Mouse (Mus musculus) erythroid progenitor cell, adult 5-6 weeks (primary cell): ENCODE measurements around the gene Gna11. TPM values are rescaled to one million over a fixed set of nuclear protein-coding genes. Genes with fewer than 3 reads are reported as not detected.

ENCODE experiments used
- ATAC-seq: replicated peaks from 2 replicates; pipeline ENCODE4 v1.8.0; 2016; ENCODE audit warnings: moderate number of reproducible peaks, mild to moderate bottlenecking, moderate TSS enrichment, inconsistent platforms; ENCODE audit not compliant: poor library complexity, low FRiP score, severe bottlenecking
- total RNA-seq, 2 experiments: library from RNA; stranded (forward) in 1 of 2; stranded (reverse) in 1 of 2; fragments of 150-400 nt in 1 of 2; fragments of 186-747, 209-891 nt in 1 of 2; gene quantifications; 2 replicates each; pipeline versions ENCODE4 v1.2.3 to v1.2.4; 2015 to 2017; ENCODE audit warnings: low replicate concordance in 2 of 2

Gene Gna11
- total RNA-seq, 2 experiments from 2014 or later: 11.0 to 11.3 TPM

GRCm38 (mm10) chr10:81518546-81518945, 26.4 kb downstream of the Gna11 start:
- ATAC-seq: peak; percentile 75

- ATAC-seq: no peak
Observed at GRCm38 (mm10) chr10:81517227-81517626, 27.8 kb downstream of the Gna11 start.

GRCm38 (mm10) chr10:81513798-81514197, 31.2 kb downstream of the Gna11 start:
- no peak for ATAC-seq

- ATAC-seq: no peak
Observed at GRCm38 (mm10) chr10:81510246-81510810, 34.7 kb downstream of the Gna11 start.

- no peak for ATAC-seq
Observed at GRCm38 (mm10) chr10:81507691-81508489, 37.1 kb downstream of the Gna11 start.

GRCm38 (mm10) chr10:81507095-81507494, 37.9 kb downstream of the Gna11 start:
- no peak for ATAC-seq

- ATAC-seq: no peak
Observed at GRCm38 (mm10) chr10:81505016-81505664, 39.9 kb downstream of the Gna11 start.

- peak; percentile 76 for ATAC-seq
Observed at GRCm38 (mm10) chr10:81502658-81503057, 42.3 kb downstream of the Gna11 start.

- no peak for ATAC-seq
Observed at GRCm38 (mm10) chr10:81501863-81502262, 43.1 kb downstream of the Gna11 start.

GRCm38 (mm10) chr10:81500032-81500431, 45.0 kb downstream of the Gna11 start, which contains the start of gene S1pr4:
TSS of gene S1pr4 (minus strand) at chr10:81500132.
- no peak for ATAC-seq

- no peak for ATAC-seq
Observed at GRCm38 (mm10) chr10:81499250-81499901, 45.6 kb downstream of the Gna11 start.

GRCm38 (mm10) chr10:81498316-81499249, 46.4 kb downstream of the Gna11 start:
- no peak for ATAC-seq

GRCm38 (mm10) chr10:81497401-81498270, 47.4 kb downstream of the Gna11 start:
- ATAC-seq: no peak

- ATAC-seq: no peak
Observed at GRCm38 (mm10) chr10:81496969-81497368, 48.0 kb downstream of the Gna11 start.

GRCm38 (mm10) chr10:81496264-81496901, 48.6 kb downstream of the Gna11 start, which contains the start of gene Ncln:
TSS of gene Ncln (minus strand) at chr10:81496392.
- ATAC-seq: peak; percentile 90

- ATAC-seq: peak; percentile 5
Observed at GRCm38 (mm10) chr10:81495616-81496263, 49.2 kb downstream of the Gna11 start.

- no peak for ATAC-seq
Observed at GRCm38 (mm10) chr10:81495151-81495550, 49.8 kb downstream of the Gna11 start.
